Mouse (Mus musculus): ENCODE data around the gene Eme2.

The Eme2 gene

GRCm38 (mm10) chr17:24896241-24896992 lies 1.5 kb upstream of the Eme2 start, which contains the start of gene Nme3:
Gene Nme3, plus strand, starts transcription at chr17:24896500.
- DNase-seq = peak; percentile 69

- DNase-seq = no peak
Measured at GRCm38 (mm10) chr17:24895571-24896240, 819 bp upstream of the Eme2 start.

- DNase-seq = no peak
Measured at GRCm38 (mm10) chr17:24894061-24894994, 559 bp downstream of the Eme2 start.

- DNase-seq = no peak
Measured at GRCm38 (mm10) chr17:24893276-24893675, 1.6 kb downstream of the Eme2 start.

GRCm38 (mm10) chr17:24892785-24893184 lies 2.1 kb downstream of the Eme2 start:
- DNase-seq = no peak

GRCm38 (mm10) chr17:24891321-24891720 lies 3.6 kb downstream of the Eme2 start:
- peak; percentile 69 for DNase-seq

- no peak for DNase-seq
Measured at GRCm38 (mm10) chr17:24890151-24891092, 4.5 kb downstream of the Eme2 start.

GRCm38 (mm10) chr17:24888862-24889261 lies 6.0 kb downstream of the Eme2 start:
- DNase-seq = no peak

GRCm38 (mm10) chr17:24887291-24888080 lies 7.4 kb downstream of the Eme2 start:
- no peak for DNase-seq

- DNase-seq = no peak
Measured at GRCm38 (mm10) chr17:24886932-24887271, 8.0 kb downstream of the Eme2 start.

GRCm38 (mm10) chr17:24886134-24886931 lies 8.6 kb downstream of the Eme2 start, which contains the start of the genes Nubp2 and Spsb3:
Gene Nubp2, minus strand, starts transcription at chr17:24886349.
Gene Spsb3, plus strand, starts transcription at chr17:24886643.
- peak; percentile 97 for DNase-seq

GRCm38 (mm10) chr17:24885356-24886133 lies 9.3 kb downstream of the Eme2 start:
- DNase-seq = no peak

GRCm38 (mm10) chr17:24884391-24884790 lies 10.5 kb downstream of the Eme2 start:
- DNase-seq = no peak

GRCm38 (mm10) chr17:24881738-24882440 lies 13.0 kb downstream of the Eme2 start:
- no peak for DNase-seq

- no peak for DNase-seq
Measured at GRCm38 (mm10) chr17:24878531-24878930, 16.4 kb downstream of the Eme2 start.

- DNase-seq = no peak
Measured at GRCm38 (mm10) chr17:24878117-24878397, 16.8 kb downstream of the Eme2 start.

GRCm38 (mm10) chr17:24877336-24878116 lies 17.4 kb downstream of the Eme2 start:
- DNase-seq = no peak

- no peak for DNase-seq
Measured at GRCm38 (mm10) chr17:24874989-24875388, 19.9 kb downstream of the Eme2 start.
